Comparison of ENCODE assay signal across 9 mouse cellular contexts in the genomic region with DNA sequence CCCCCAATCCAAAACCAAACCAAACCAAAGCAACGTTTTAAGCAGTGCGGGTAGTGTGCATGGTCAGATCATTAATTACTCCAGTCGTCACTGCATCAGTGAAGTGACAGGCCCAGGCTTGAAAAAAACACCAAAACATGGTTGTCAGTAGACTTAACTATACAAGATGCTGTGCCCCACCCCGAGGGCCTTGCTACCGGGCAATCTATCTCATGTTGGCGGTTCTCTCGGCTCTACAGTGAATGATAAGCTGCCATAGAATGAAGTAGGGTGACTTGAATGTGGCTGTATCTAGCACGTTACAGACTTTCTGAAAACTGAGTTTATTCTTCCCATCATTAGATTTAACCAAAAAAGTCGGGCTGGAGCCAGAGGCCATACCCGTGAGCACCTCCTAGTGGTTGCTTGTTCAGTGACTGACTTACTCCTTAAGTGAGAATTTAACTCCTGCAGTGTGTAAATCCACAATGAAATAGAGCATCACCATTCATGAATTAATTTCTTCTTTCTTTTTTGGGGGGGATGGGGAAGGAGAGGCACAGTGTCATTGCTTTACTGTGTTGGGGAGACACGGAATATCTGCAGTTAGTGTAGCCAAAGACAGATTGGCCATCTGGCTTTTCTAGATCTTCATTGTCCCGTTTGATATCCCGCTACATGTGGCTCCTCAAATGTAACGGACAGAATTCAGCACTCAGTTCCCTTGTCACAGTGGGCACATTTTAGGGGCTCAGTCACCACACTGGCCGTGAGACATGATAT.
DNase-seq lines count a peak whose midpoint lies in the region; ATAC-seq and TF ChIP-seq lines count a peak whose summit lies in the region.
"Had no signal": no experiment of that assay in that cellular context is flagged by ENCODE, and none has a peak within 500 bp of the region (broad histone marks: within the 10 kb centered on the region; RNA-seq: fewer than 3 reads in every experiment).

No protein-coding gene starts in this region.

- peak; percentile 59 for TF ChIP-seq CTCF in liver, embryonic 14.5 days (IDR thresholded peaks at IDR 0.05; ENCODE audit: low read depth)
- TF ChIP-seq CTCF in small intestine, adult 2 months (IDR thresholded peaks at IDR 0.05; ENCODE audit: extremely low read depth, insufficient read length, insufficient replicate concordance, low read depth, low read length): peak; percentile 44; the same call in 1 of the 2 replicates

- H3K36me3 ChIP-seq in liver, embryonic 14.5 days (replicated peaks; ENCODE audit: control insufficient read depth, insufficient read depth, low read depth): no peaks in the 10 kb centered on the region
- no peaks in the 10 kb centered on the region for H3K36me3 ChIP-seq in liver, embryonic 11.5 days (ENCODE audit: control insufficient read depth, insufficient read depth, low read length)
- H3K36me3 ChIP-seq in heart, embryonic 15.5 days: peaks cover 6% of the 10 kb centered on the region; the same call in 1 of the 2 replicates
- H3K36me3 ChIP-seq in small intestine, adult 2 months (ENCODE audit: control insufficient read depth, insufficient read depth, low read length): peaks cover 4% of the 10 kb centered on the region

- H3K4me1 ChIP-seq in liver, embryonic 14.5 days (replicated peaks; ENCODE audit: control insufficient read depth in 2 of 2, insufficient read depth in 2 of 2, low read length in 1 of 2): peaks cover 0 to 8% of the 10 kb centered on the region in 2 experiments; a peak in 2 of 4 replicates
- no peaks in the 10 kb centered on the region; the same call in 1 of the 2 replicates for H3K4me1 ChIP-seq in liver, embryonic 11.5 days (replicated peaks; ENCODE audit: control insufficient read depth, insufficient read depth, low read length)
- H3K4me1 ChIP-seq in heart, embryonic 15.5 days (replicated peaks): peaks cover 25% of the 10 kb centered on the region
- H3K4me1 ChIP-seq in small intestine, adult 2 months (ENCODE audit: control insufficient read depth, insufficient read depth, insufficient read length, low read length): no peaks in the 10 kb centered on the region

- no peaks in the 10 kb centered on the region for H3K27me3 ChIP-seq in liver, embryonic 14.5 days (ENCODE audit: control insufficient read depth, insufficient read depth, low read length)
- H3K27me3 ChIP-seq in liver, embryonic 11.5 days (replicated peaks; ENCODE audit: control insufficient read depth, insufficient read depth, low read length): no peaks in the 10 kb centered on the region
- no peaks in the 10 kb centered on the region for H3K27me3 ChIP-seq in heart, embryonic 15.5 days
- no peaks in the 10 kb centered on the region for H3K27me3 ChIP-seq in small intestine, adult 2 months (ENCODE audit: control insufficient read depth, insufficient read depth, low read length)
- H3K27me3 ChIP-seq: embryonic facial prominence, embryonic 13.5 days had no signal

- no peaks in the 10 kb centered on the region for H3K9me3 ChIP-seq in liver, embryonic 14.5 days (ENCODE audit: control insufficient read depth, low read length)
- H3K9me3 ChIP-seq in liver, embryonic 11.5 days (ENCODE audit: control insufficient read depth, low read length): no peaks in the 10 kb centered on the region
- no peaks in the 10 kb centered on the region for H3K9me3 ChIP-seq in heart, embryonic 15.5 days (replicated peaks)
- H3K9me3 ChIP-seq: embryonic facial prominence, embryonic 13.5 days had no signal

- H3K4me3 ChIP-seq in liver, embryonic 14.5 days (ENCODE audit: insufficient read depth in 1 of 2, low read depth in 2 of 2, low read length in 2 of 2): no peak overlapping the region
- no peak overlapping the region for H3K4me3 ChIP-seq in liver, embryonic 11.5 days (ENCODE audit: low read depth, low read length)
- H3K4me3 ChIP-seq in heart, embryonic 15.5 days: no peak overlapping the region
- no peak overlapping the region for H3K4me3 ChIP-seq in small intestine, adult 2 months (ENCODE audit: low read depth, low read length)
- H3K4me3 ChIP-seq: embryonic facial prominence, embryonic 13.5 days had no signal

- H3K27ac ChIP-seq in liver, embryonic 14.5 days: no peak overlapping the region
- H3K27ac ChIP-seq in liver, embryonic 11.5 days (ENCODE audit: low read depth, low read length): no peak overlapping the region
- peak overlapping the region; percentile 91 for H3K27ac ChIP-seq in heart, embryonic 15.5 days
- no peak overlapping the region for H3K27ac ChIP-seq in small intestine, adult 2 months (ENCODE audit: insufficient read depth, low read depth, low read length)
- H3K27ac ChIP-seq: embryonic facial prominence, embryonic 13.5 days had no signal

- no peak overlapping the region for H3K4me2 ChIP-seq in liver, embryonic 14.5 days (ENCODE audit: low read depth)
- no peak overlapping the region for H3K4me2 ChIP-seq in liver, embryonic 11.5 days
- peak overlapping the region; percentile 41; the same call in 1 of the 2 replicates for H3K4me2 ChIP-seq in heart, embryonic 15.5 days
- H3K4me2 ChIP-seq: embryonic facial prominence, embryonic 13.5 days had no signal

- no peak for ATAC-seq in liver, embryonic 14.5 days (ENCODE audit: insufficient read depth)
- no peak for ATAC-seq in liver, embryonic 11.5 days (replicated peaks; ENCODE audit: low FRiP score)
- ATAC-seq in heart, embryonic 15.5 days (replicated peaks; ENCODE audit: insufficient number of reproducible peaks, insufficient read depth, low FRiP score, low read depth): no peak

- WGBS in liver, embryonic 14.5 days (ENCODE audit: insufficient replicate concordance): 51% methylated on average over 15 of the region's 15 CpGs
- WGBS in liver, embryonic 11.5 days: 69% methylated on average over 15 of the region's 15 CpGs
- whole genome bisulfite sequencing in heart, embryonic 15.5 days: 54% methylated on average over 15 of the region's 15 CpGs
- 58% methylated on average over 15 of the region's 15 CpGs for WGBS in small intestine, adult 2 months

- TF ChIP-seq EP300 in liver, embryonic 14.5 days (IDR thresholded peaks at IDR 0.05; ENCODE audit: low read depth): no peak

- DNase-seq in liver, embryonic 14.5 days (ENCODE audit: low read depth in 3 of 3, low spot score in 3 of 3): no peak
- DNase-seq in liver, embryonic 11.5 days (ENCODE audit: low spot score): no peak
- DNase-seq in WW6 (ENCODE audit: low read depth, low spot score): peak; percentile 20
- DNase-seq in right cerebral cortex, postnatal 4 days: no peak
- no peak for DNase-seq in spleen, adult 12 weeks (ENCODE audit: low spot score)
- DNase-seq in layer of hippocampus, adult 9-10 months (ENCODE audit: low spot score): no peak

- no peak for TF ChIP-seq POLR2A in small intestine, adult 2 months (IDR thresholded peaks at IDR 0.05; ENCODE audit: low read depth, low read length)

- H3K9ac ChIP-seq in liver, embryonic 14.5 days (replicated peaks): no peak overlapping the region
- no peak overlapping the region for H3K9ac ChIP-seq in liver, embryonic 11.5 days (ENCODE audit: low read depth, low read length)
- H3K9ac ChIP-seq in heart, embryonic 15.5 days: no peak overlapping the region
- H3K9ac ChIP-seq: embryonic facial prominence, embryonic 13.5 days had no signal
